Mouse (Mus musculus): ENCODE measurements around the gene Hhat. TPM values are rescaled to one million over a fixed set of nuclear protein-coding genes. Genes with fewer than 3 reads are reported as not detected.
A peak's percentile ranks its signal among the peaks of the same experiment; 100 is the strongest.

The Hhat gene
- total RNA-seq, 1 experiment from 2014 or later: 3.4 TPM

GRCm38 (mm10) chr1:192663092-192663491 is 107.9 kb downstream of the Hhat start:
- ATAC-seq (replicated peaks; ENCODE audit: low read depth, poor library complexity, severe bottlenecking): peak; percentile 35; the same call in 1 of the 2 replicates

- ATAC-seq (replicated peaks; ENCODE audit: low read depth, poor library complexity, severe bottlenecking): peak; percentile 85
Observed at GRCm38 (mm10) chr1:192661612-192662011, 109.4 kb downstream of the Hhat start.

- no peak for ATAC-seq (replicated peaks; ENCODE audit: low read depth, poor library complexity, severe bottlenecking)
Observed at GRCm38 (mm10) chr1:192657417-192657816, 113.6 kb downstream of the Hhat start.

- no peak for ATAC-seq (replicated peaks; ENCODE audit: low read depth, poor library complexity, severe bottlenecking)
Observed at GRCm38 (mm10) chr1:192651981-192652605, 118.9 kb downstream of the Hhat start.

GRCm38 (mm10) chr1:192650586-192650985 is 120.4 kb downstream of the Hhat start:
- ATAC-seq (replicated peaks; ENCODE audit: low read depth, poor library complexity, severe bottlenecking): no peak

- no peak for ATAC-seq (replicated peaks; ENCODE audit: low read depth, poor library complexity, severe bottlenecking)
Observed at GRCm38 (mm10) chr1:192650023-192650422, 121.0 kb downstream of the Hhat start.

GRCm38 (mm10) chr1:192649233-192649632 is 121.8 kb downstream of the Hhat start:
- ATAC-seq (replicated peaks; ENCODE audit: low read depth, poor library complexity, severe bottlenecking): no peak

- ATAC-seq (replicated peaks; ENCODE audit: low read depth, poor library complexity, severe bottlenecking): no peak
Observed at GRCm38 (mm10) chr1:192647361-192647760, 123.7 kb downstream of the Hhat start.

GRCm38 (mm10) chr1:192642126-192642525 is 128.9 kb downstream of the Hhat start:
- no peak for ATAC-seq (replicated peaks; ENCODE audit: low read depth, poor library complexity, severe bottlenecking)

GRCm38 (mm10) chr1:192639175-192639574 is 131.8 kb downstream of the Hhat start:
- no peak for ATAC-seq (replicated peaks; ENCODE audit: low read depth, poor library complexity, severe bottlenecking)

GRCm38 (mm10) chr1:192621843-192622242 is 149.2 kb downstream of the Hhat start:
- no peak for ATAC-seq (replicated peaks; ENCODE audit: low read depth, poor library complexity, severe bottlenecking)

GRCm38 (mm10) chr1:192613271-192613670 is 157.8 kb downstream of the Hhat start:
- no peak for ATAC-seq (replicated peaks; ENCODE audit: low read depth, poor library complexity, severe bottlenecking)

GRCm38 (mm10) chr1:192611996-192612739 is 158.9 kb downstream of the Hhat start:
- ATAC-seq (replicated peaks; ENCODE audit: low read depth, poor library complexity, severe bottlenecking): no peak

- peak; percentile 36 for ATAC-seq (replicated peaks; ENCODE audit: low read depth, poor library complexity, severe bottlenecking)
Observed at GRCm38 (mm10) chr1:192606876-192607275, 164.1 kb downstream of the Hhat start.

- ATAC-seq (replicated peaks; ENCODE audit: low read depth, poor library complexity, severe bottlenecking): no peak
Observed at GRCm38 (mm10) chr1:192604413-192604812, 166.6 kb downstream of the Hhat start.

- no peak for ATAC-seq (replicated peaks; ENCODE audit: low read depth, poor library complexity, severe bottlenecking)
Observed at GRCm38 (mm10) chr1:192603556-192603955, 167.5 kb downstream of the Hhat start.

- ATAC-seq (replicated peaks; ENCODE audit: low read depth, poor library complexity, severe bottlenecking): no peak
Observed at GRCm38 (mm10) chr1:192601206-192601605, 169.8 kb downstream of the Hhat start.

- peak; percentile 67 for ATAC-seq (replicated peaks; ENCODE audit: low read depth, poor library complexity, severe bottlenecking)
Observed at GRCm38 (mm10) chr1:192599746-192600145, 171.3 kb downstream of the Hhat start.

GRCm38 (mm10) chr1:192598380-192598779 is 172.6 kb downstream of the Hhat start:
- ATAC-seq (replicated peaks; ENCODE audit: low read depth, poor library complexity, severe bottlenecking): peak; percentile 94

- no peak for ATAC-seq (replicated peaks; ENCODE audit: low read depth, poor library complexity, severe bottlenecking)
Observed at GRCm38 (mm10) chr1:192595426-192595825, 175.6 kb downstream of the Hhat start.

GRCm38 (mm10) chr1:192593492-192593891 is 177.5 kb downstream of the Hhat start:
- ATAC-seq (replicated peaks; ENCODE audit: low read depth, poor library complexity, severe bottlenecking): no peak

GRCm38 (mm10) chr1:192587451-192587850 is 183.6 kb downstream of the Hhat start:
- ATAC-seq (replicated peaks; ENCODE audit: low read depth, poor library complexity, severe bottlenecking): no peak

Data from common myeloid progenitor, adult 5-6 weeks (primary cell).